Mouse (Mus musculus) G1E-ER4 (cell line): Measurements from ENCODE around the gene Pole4. TPM values are rescaled to one million over a fixed set of nuclear protein-coding genes. Genes with fewer than 3 reads are reported as not detected.

ENCODE experiments used
- GATA1 ChIP-seq: IDR thresholded peaks from one replicate; pipeline ENCODE4 v1.8.0; 2012; ENCODE audit warnings: low read length, inconsistent platforms
- polyA plus RNA-seq: library from polyadenylated mRNA; stranded (reverse); fragments of >175 nt; gene quantifications from 2 replicates; pipeline ENCODE4 v1.2.3, GENCODE M21; 2012

Gene Pole4
- polyA plus RNA-seq, 1 experiment, result 83.3 TPM

DNA sequence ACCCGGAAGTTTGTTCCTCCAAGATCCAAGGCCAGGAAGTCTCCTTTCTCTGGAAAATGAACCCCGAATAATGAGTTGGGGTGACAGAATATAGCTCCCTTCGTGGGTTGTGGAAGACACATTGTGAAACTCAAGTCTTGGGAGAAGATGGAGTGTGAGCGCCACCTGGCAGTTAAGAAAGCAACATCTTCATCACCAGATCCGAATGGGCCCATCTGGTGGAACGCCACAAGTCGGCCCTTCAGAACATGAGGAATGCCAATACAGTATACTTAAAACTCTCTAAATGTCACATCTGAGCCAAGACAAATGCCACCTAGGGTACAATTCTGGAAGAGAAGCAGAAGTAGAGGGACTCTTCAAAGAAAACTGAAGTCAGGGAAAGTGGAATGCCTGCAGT is 30.2 kb upstream of the Pole4 start:
- no peak for TF ChIP-seq GATA1

DNA sequence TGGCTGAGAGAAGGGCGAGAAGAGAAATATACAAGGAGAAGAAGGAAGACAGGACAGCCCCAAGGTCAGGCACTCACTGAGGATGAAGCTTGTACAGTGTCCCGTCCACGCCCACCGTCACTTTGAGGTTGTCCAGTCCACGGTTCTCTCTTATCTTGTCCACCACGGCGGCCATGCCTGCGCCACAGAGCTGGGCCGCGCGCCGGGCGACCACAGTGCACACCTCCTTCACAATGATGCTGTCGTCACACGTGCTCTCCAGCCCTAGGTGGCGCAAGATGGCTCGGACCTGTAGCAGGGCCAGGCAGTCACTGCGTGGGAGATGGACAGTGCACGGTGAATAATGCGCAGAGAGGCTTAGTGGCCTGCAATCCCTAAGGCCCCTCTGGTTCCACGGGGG is 23.5 kb upstream of the Pole4 start:
- no peak for TF ChIP-seq GATA1

DNA sequence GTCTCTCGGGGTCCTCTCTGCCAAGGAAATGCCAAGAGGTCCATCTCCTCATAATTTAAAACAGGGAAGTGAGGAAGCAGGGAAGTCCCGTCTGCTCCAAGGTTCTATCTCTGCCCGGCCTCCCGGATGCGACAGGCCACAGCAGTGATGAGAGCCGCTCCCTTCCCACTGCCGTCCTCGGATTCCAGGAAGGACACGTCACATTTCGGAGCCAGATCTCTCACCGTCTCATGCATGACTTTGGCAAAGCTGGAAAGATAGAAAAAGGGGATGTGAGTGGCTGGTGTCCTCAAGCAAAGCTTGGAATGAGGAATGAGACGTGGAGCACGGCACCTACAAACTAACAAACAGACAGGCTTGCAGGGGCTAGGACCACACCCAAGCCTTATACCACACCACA is 22.0 kb upstream of the Pole4 start:
- TF ChIP-seq GATA1, result no peak

GRCm38 (mm10) chr6:82723321-82723720 is 18.2 kb upstream of the Pole4 start:
- no peak for TF ChIP-seq GATA1

- TF ChIP-seq GATA1, result no peak
These were observed 11.0 kb upstream of the Pole4 start for GRCm38 (mm10) chr6:82716126-82716525.

DNA sequence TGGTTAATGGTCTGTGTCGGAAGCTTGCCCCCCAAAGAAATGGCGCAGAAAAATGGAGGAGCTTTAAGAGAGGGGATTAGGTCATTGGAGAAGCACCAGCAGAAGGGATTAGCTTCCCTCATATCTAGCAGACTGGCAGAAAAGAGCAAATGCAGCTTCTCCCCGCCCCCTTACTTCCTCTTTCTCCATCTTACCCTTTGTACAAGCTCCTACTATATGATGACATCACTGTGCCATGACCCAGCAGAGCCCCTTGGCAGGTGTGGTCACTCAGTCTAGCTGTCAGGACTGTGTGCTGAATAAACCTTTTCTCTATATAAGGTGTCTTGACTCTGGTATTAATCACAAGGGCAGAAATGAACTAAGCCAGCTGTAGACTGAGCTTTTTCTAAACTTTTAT is 10.5 kb upstream of the Pole4 start:
- no peak for TF ChIP-seq GATA1

DNA sequence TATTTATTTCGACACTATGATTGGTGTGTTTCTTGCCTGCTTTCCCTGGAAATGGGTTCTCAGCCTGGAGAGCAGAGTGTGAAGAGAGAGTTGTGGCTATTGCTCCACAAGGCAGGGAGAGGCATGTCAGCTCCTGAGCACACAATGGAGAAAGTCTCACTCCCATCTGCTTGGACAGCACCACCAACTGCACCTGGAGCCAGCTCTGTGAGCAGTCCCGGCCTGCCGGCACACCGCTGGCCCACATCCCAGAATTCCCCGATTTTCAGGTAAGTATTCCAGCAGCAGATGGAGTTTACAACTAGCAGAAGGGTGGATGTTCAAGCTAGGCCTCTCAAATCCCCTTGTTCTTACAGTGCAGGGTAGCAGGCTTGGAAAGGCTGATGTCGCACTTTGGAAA is 10.1 kb upstream of the Pole4 start:
- TF ChIP-seq GATA1, result no peak

DNA sequence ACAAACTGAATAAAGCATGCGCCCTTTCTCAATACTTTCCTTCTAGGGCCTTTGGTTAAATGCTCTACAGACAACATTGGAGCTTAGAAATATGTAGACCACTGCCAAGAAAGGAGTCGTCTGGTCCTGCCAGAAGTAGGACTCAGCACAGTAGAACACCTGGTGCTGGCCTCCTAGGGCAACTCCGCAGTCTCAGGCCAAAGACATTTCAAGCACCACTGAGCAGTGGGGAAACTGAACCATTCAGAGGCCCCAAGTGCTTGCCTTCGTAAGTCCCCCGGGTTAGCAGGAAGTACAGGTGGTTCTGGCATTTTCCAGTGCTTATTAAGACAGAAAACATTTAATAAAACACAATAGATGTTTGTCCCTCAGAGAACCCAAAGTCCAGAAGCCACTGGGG is 9.7 kb upstream of the Pole4 start:
- no peak for TF ChIP-seq GATA1

DNA sequence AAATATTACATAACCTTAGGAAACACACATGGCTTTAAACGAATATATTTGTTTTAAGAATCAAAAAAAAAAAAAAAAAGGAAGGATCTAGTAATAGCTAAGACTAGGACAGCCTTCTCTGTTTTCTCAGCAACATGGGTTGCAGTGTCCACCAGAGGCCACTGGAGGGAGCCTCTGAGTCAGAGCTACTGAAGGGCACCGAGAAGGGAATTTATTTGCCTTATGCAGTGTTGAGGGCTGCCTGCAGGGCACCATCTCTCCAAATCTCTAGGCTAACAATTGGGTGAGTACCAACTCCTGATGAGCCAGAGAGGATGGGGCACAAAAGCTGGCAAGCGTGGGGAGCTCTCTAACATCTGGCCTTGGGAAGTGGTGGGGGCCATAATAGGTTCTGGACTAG is 9.1 kb upstream of the Pole4 start:
- no peak for TF ChIP-seq GATA1

- TF ChIP-seq GATA1, result no peak
These were observed 2.6 kb upstream of the Pole4 start for GRCm38 (mm10) chr6:82707742-82708141.

- TF ChIP-seq GATA1, result no peak
These were observed 2.1 kb upstream of the Pole4 start for GRCm38 (mm10) chr6:82707241-82707640.

DNA sequence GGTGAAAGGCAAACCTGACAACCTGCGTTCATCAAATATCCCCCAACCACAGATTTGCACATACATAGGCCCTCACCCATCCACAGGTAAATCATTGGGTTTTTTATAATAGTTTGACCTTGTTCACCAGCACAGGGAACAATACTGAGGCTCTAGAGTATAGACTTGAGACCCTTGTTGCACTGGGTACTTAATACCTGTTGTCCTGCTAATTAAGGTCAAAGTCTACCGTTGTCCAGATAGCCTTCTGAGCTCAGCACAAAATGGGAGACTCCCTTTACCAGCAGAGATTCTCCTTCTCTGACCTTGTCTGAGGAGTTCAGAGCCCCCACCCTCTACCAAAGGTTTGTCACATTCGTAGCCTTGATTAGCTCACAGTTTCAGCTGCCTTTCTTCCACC is 1.5 kb downstream of the Pole4 start:
- no peak for TF ChIP-seq GATA1

DNA sequence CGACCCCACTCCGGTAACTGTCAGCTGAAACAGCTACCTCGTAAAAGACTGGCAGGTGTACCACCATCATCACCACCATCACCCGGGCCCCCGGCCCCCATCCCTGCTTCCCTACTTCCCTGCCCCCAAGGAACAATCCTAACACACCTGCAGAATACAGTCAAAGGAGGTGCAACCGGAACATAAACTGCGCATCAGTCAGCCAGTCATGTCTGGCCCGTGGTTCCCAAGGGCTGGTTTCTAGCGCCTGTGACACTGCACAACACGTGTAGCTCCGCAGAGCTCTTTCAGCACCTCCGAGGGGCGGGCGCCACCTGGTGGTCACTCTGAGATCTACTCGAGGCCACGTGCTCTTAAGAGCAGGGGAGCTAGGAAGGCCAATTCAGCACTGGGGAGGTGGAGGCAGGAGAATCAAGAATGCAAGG is 2.6 kb downstream of the Pole4 start:
- TF ChIP-seq GATA1, result no peak

DNA sequence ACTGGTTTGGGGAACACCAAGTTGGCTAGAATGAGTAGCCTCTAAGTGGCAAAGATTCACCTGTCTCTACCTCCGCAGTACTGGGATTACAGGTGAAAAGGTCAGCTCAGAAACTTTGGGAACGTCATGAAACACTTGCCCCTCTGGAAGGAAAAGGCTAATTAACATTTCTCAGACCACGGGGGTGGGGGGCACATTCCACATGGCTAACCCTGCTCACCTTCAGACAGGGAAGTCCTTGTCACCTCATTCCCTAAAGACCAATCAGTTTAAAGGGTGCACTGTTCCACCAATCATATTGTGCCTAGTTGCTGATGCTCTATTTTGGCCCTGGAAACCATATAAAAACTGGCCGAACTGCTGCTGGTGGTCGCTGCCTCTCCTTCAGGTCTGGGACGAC is 3.9 kb downstream of the Pole4 start:
- no peak for TF ChIP-seq GATA1

DNA sequence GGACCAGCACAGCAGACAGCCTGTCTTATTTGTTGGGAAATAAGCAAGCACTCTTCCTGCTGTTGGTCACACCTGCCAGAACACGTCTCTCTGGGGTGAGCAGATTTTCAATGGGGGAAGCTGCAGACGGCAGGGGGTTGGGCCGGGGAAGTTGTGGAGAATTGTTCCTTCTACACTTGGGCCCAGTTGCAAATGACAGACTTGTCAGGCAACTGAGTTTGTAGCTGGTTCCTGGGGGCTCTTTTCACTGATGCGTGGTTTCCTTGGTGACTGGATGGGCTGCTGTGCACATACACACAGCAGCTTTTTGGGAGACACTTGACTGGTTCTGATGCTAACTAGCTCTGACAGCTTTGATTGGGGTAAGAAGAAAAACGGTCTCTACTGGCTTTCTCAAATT is 5.3 kb downstream of the Pole4 start:
- TF ChIP-seq GATA1, result no peak

DNA sequence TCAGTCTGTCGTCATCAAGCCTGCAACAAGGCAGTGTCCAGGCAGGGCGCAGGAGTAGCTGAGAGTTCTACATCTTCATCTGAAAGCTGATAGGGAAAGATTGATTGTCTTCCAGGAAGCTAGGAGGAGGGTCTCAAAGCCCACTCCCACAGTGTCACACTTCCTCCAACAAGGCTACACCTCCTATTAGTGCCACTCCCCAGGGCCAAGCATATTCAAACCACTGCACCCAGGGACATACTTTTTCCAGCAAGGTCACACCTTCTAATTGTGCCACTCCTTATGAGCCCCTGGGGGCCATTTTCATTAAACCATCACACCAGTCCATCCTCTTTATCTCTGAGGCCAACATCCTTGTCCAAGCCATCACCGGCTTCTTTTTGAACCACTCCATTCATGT is 8.4 kb downstream of the Pole4 start:
- no peak for TF ChIP-seq GATA1

GRCm38 (mm10) chr6:82694668-82695067 is 10.5 kb downstream of the Pole4 start:
- TF ChIP-seq GATA1, result no peak

DNA sequence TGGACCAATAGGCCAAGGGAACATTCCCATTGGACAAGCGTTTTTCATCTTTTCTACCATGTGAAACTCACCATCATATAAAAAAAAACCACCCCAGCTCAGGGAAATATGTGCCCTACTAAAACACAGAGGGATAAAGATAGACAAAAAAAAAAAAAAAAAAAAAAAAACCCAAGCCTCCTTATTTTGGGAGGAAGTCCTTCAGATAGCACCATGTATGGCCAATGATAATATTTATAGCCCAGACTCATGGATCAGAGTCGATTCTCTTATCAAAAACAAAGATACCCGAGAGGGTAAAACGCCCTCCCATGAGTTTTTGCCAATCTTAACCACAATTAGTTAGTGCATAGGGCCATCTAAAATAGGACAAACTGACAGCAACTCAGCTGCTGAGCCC is 15.7 kb downstream of the Pole4 start:
- TF ChIP-seq GATA1, result no peak
